Mouse (Mus musculus) hindbrain, embryonic 16.5 days (tissue): ENCODE results near the gene Aasdh. TPM values are rescaled to one million over a fixed set of nuclear protein-coding genes. Genes with fewer than 3 reads are reported as not detected.

ENCODE experiments used
- ATAC-seq: fragments of 200-750 bp; cut with Nextera tagmentation; 2 replicates; pipeline ENCODE4 v1.8.0; 2017; ENCODE audit warnings: moderate TSS enrichment, moderate library complexity
- H3K27ac ChIP-seq: fragments of 300-500 bp; sonication (generic); 2 replicates; pipeline ENCODE4 v1.5.1; 2014; ENCODE audit warnings: low read depth, mild to moderate bottlenecking, control low read depth, low read length, moderate library complexity
- H3K27me3 ChIP-seq: fragments of 300-500 bp; sonication (generic); replicated peaks from 2 replicates; pipeline ENCODE4 v1.6.1; 2014; ENCODE audit warnings: low read length; ENCODE audit not compliant: control insufficient read depth, insufficient read depth
- H3K36me3 ChIP-seq: fragments of 300-500 bp; sonication (generic); 2 replicates; pipeline ENCODE4 v1.6.1; 2014; ENCODE audit warnings: mild to moderate bottlenecking, low read length, moderate library complexity, mixed read lengths; ENCODE audit not compliant: control insufficient read depth, insufficient read depth
- H3K4me1 ChIP-seq: fragments of 300-500 bp; sonication (generic); 2 replicates; pipeline ENCODE4 v1.6.1; 2014; ENCODE audit warnings: low read depth, low read length; ENCODE audit not compliant: control insufficient read depth, insufficient read depth
- H3K4me2 ChIP-seq: fragments of 300-500 bp; sonication (generic); 2 replicates; pipeline ENCODE4 v1.6.1; 2014; ENCODE audit warnings: mild to moderate bottlenecking, low read length, control low read depth, moderate library complexity
- H3K4me3 ChIP-seq: fragments of 300-500 bp; sonication (generic); 2 replicates; pipeline ENCODE4 v1.5.1; 2014; ENCODE audit warnings: mild to moderate bottlenecking, low read length, control low read depth, moderate library complexity
- H3K9ac ChIP-seq: fragments of 300-500 bp; sonication (generic); 2 replicates; pipeline ENCODE4 v1.6.1; 2014; ENCODE audit warnings: low read depth, mild to moderate bottlenecking, control low read depth, low read length, moderate library complexity
- H3K9me3 ChIP-seq: fragments of 300-500 bp; sonication (generic); 2 replicates; pipeline ENCODE4 v1.6.1; 2014; ENCODE audit warnings: mild to moderate bottlenecking, low read length, moderate library complexity; ENCODE audit not compliant: control insufficient read depth
- WGBS: fragments of 180-500 bp; shearing (Covaris S2); extraction: QIAGEN DNeasy Blood & Tissue Kit; methylation state at CpG from one replicate; pipeline ENCODE4 v1.1.7; 2014; 5-methylcytosine and 5-hydroxymethylcytosine counted together
- polyA plus RNA-seq: library from polyadenylated mRNA; unstranded; fragments of >200 nt; fragmentation: Nextera tagmentation; extraction: Ambion mirVana; gene quantifications from 2 replicates; pipeline ENCODE4 v1.2.1, GENCODE M21; 2015

The Aasdh gene
- polyA plus RNA-seq, 1 experiment from 2014 or later = 14.0 TPM

- WGBS = 57% methylated on average over 5 of the region's 5 CpGs
- Histone ChIP-seq H3K9ac (no peak overlapping the region), H3K4me3 (no peak overlapping the region), H3K4me2 (no peak overlapping the region), H3K9me3 (no peaks in the 10 kb centered on the region), H3K27me3 (no peaks in the 10 kb centered on the region), H3K4me1 (no peaks in the 10 kb centered on the region), H3K36me3 (no peaks in the 10 kb centered on the region), H3K27ac (no peak overlapping the region)
- no peak for ATAC-seq
Measured at GRCm38 (mm10) chr5:76837018-76837417, 68.3 kb downstream of the Aasdh start.

- Histone ChIP-seq H3K27ac (no peak overlapping the region), H3K4me2 (no peak overlapping the region), H3K4me3 (no peak overlapping the region), H3K36me3 (no peaks in the 10 kb centered on the region), H3K9me3 (no peaks in the 10 kb centered on the region), H3K4me1 (peaks cover 8% of the 10 kb centered on the region; the same call in 1 of the 2 replicates), H3K27me3 (no peaks in the 10 kb centered on the region), H3K9ac (no peak overlapping the region)
- no peak for ATAC-seq
- WGBS = 68% methylated on average over 17 of the region's 17 CpGs
Measured at GRCm38 (mm10) chr5:76832529-76833210, 72.6 kb downstream of the Aasdh start.

- peak; percentile 67 for ATAC-seq
- 52% methylated on average over 7 of the region's 7 CpGs for WGBS
- Histone ChIP-seq H3K4me1 (peaks cover 8% of the 10 kb centered on the region; the same call in 1 of the 2 replicates), H3K9ac (no peak overlapping the region), H3K27me3 (no peaks in the 10 kb centered on the region), H3K4me2 (no peak overlapping the region), H3K27ac (peak overlapping the region; percentile 79), H3K36me3 (no peaks in the 10 kb centered on the region), H3K4me3 (no peak overlapping the region), H3K9me3 (no peaks in the 10 kb centered on the region)
Measured at GRCm38 (mm10) chr5:76828527-76829240, 76.6 kb downstream of the Aasdh start.

Other genes starting within 250 kb of the Aasdh start
- 51.0 and 53.4 TPM in 2 replicates for gene C530008M17Rik, start 249.0 kb downstream of the Aasdh start, polyA plus RNA-seq
- 193 and 194 TPM in 2 replicates for gene Paics, start 45.8 kb upstream of the Aasdh start, polyA plus RNA-seq
- gene Ppat, start 46.1 kb upstream of the Aasdh start, polyA plus RNA-seq = 12.2 TPM in 2 replicates
- gene Srp72, start 69.2 kb upstream of the Aasdh start, polyA plus RNA-seq = 89.5 and 92.2 TPM in 2 replicates
- not detected in 2 replicates for gene Arl9, start 98.5 kb upstream of the Aasdh start, polyA plus RNA-seq
- 0.40 and 0.73 TPM in 2 replicates for gene Thegl, start 110.5 kb upstream of the Aasdh start, polyA plus RNA-seq
- 4.9 and 6.7 TPM in 2 replicates for gene Hopx, start 209.6 kb upstream of the Aasdh start, polyA plus RNA-seq